Mouse (Mus musculus) mesoderm, embryonic 11.5 days (tissue): ENCODE data around the gene Ptpn11.

Experiments
- DNase-seq: peaks from one replicate; pipeline ENCODE4 v3.0.0-alpha.2; 2012; ENCODE audit warnings: low read depth, low spot score

Ptpn11 gene

GRCm38 (mm10) chr5:121089660-121090059, 101.5 kb downstream of the Ptpn11 start:
- peak; percentile 23 for DNase-seq

- DNase-seq, result no peak
Observed at GRCm38 (mm10) chr5:121087733-121088132, 103.5 kb downstream of the Ptpn11 start.

- DNase-seq, result no peak
Observed at GRCm38 (mm10) chr5:121082605-121083004, 108.6 kb downstream of the Ptpn11 start.

GRCm38 (mm10) chr5:121081754-121082153, 109.4 kb downstream of the Ptpn11 start:
- no peak for DNase-seq
